Mouse (Mus musculus): ENCODE results near the gene Slc41a2. TPM values are rescaled to one million over a fixed set of nuclear protein-coding genes. Genes with fewer than 3 reads are reported as not detected.

Gene Slc41a2
- total and polyA plus RNA-seq, 3 experiments = 0.17 TPM; not detected in 2

- in situ Hi-C loops (cut with MboI; ENCODE audit: low pct_ligation_motif_present, low pct_unique_long_range_greater_than_20kb, low sequenced_read_pairs) (no loop called here), dilution Hi-C loops (cut with MboI; ENCODE audit: extremely low pct_ligation_motif_present, extremely low pct_unique_long_range_greater_than_20kb, low sequenced_read_pairs) (no loop called here)
- no peak for DNase-seq (ENCODE audit: extremely low read depth)
- Histone ChIP-seq H3K9ac (ENCODE audit: insufficient read depth, low read depth) (no peak overlapping the region), H3K9me3 (replicated peaks; ENCODE audit: low read length) (peaks cover 31% of the 10 kb centered on the region), H3K36me3 (replicated peaks in 1 of 2; ENCODE audit: control insufficient read depth in 1 of 2, insufficient read depth in 1 of 2, low read length in 1 of 2) (peaks cover 19 to 50% of the 10 kb centered on the region in 2 experiments), H3K4me2 (ENCODE audit: insufficient read depth, low read depth, poor library complexity, severe bottlenecking) (no peak overlapping the region), H3K79me2 (replicated peaks; ENCODE audit: control insufficient read depth, extremely low read depth, insufficient read depth, poor library complexity, severe bottlenecking) (no peaks in the 10 kb centered on the region), H3K4me3 (replicated peaks in 1 of 3; ENCODE audit: low read depth in 2 of 3, low read length in 2 of 3, poor library complexity in 1 of 3) (no peak overlapping the region), H3K4me1 (ENCODE audit: control insufficient read depth in 1 of 2, insufficient read depth in 2 of 2) (peaks cover 5 to 46% of the 10 kb centered on the region in 2 experiments; a peak in 3 of 4 replicates), H3K27me3 (replicated peaks) (no peaks in the 10 kb centered on the region), H3K27ac (ENCODE audit: insufficient read depth, low read depth) (no peak overlapping the region)
- TF ChIP-seq ELF1 (IDR thresholded peaks at IDR 0.05; ENCODE audit: low read depth, low read length) (no peak), CTCF (conservative IDR thresholded peaks at IDR 0.05 in 1 of 2, IDR thresholded peaks at IDR 0.05 in 1 of 2; ENCODE audit: low read depth in 2 of 2, low read length in 2 of 2) (peak in 1 of 2 experiments; percentile 24; a peak in 1 of 4 replicates), SMC3 (IDR thresholded peaks at IDR 0.05; ENCODE audit: low read depth, low read length) (peak; percentile 34; the same call in 1 of the 2 replicates), RAD21 (IDR thresholded peaks at IDR 0.05; ENCODE audit: low read depth, low read length) (peak; percentile 13), ETS1 (conservative IDR thresholded peaks at IDR 0.05; ENCODE audit: low read depth, low read length) (no peak), RCOR1 (conservative IDR thresholded peaks at IDR 0.05; ENCODE audit: low read depth, low read length) (no peak), NRF1 (IDR thresholded peaks at IDR 0.05; ENCODE audit: low read depth, low read length) (no peak), CHD2 (IDR thresholded peaks at IDR 0.05; ENCODE audit: low read length) (no peak)
Observed at GRCm38 (mm10) chr10:83382528-83382927, 44.8 kb upstream of the Slc41a2 start.

DNA sequence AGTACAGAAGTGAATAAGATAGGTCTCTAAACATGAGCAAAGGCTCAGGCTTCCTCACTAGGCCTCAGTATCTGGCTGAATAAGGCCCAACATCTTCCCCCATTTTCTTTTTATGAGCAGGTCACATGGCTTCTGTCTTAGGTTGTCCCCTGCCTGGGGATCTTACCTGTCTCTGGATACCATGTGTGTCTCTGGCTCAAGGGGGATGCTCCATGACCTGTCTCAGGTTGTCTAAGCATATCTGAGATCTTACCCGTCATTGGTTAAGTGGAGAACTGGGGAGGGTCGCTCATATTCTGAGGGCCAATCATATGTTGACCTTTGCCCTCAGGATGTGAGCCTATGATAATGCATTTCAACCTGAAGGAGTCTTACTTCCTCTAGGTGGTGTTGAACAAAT lies 42.8 kb upstream of the Slc41a2 start:
- no peak for DNase-seq (ENCODE audit: extremely low read depth)
- in situ Hi-C loops (cut with MboI; ENCODE audit: low pct_ligation_motif_present, low pct_unique_long_range_greater_than_20kb, low sequenced_read_pairs) = no loop called here

More for the DNA sequence above, 42.8 kb upstream of the Slc41a2 start:
- Histone ChIP-seq H3K9me3 (replicated peaks; ENCODE audit: low read length) (peaks cover 29% of the 10 kb centered on the region), H3K4me1 (ENCODE audit: control insufficient read depth in 1 of 2, insufficient read depth in 2 of 2) (peaks cover 8 to 54% of the 10 kb centered on the region in 2 experiments; a peak in 3 of 4 replicates), H3K79me2 (replicated peaks; ENCODE audit: control insufficient read depth, extremely low read depth, insufficient read depth, poor library complexity, severe bottlenecking) (no peaks in the 10 kb centered on the region), H3K27me3 (replicated peaks) (no peaks in the 10 kb centered on the region), H3K4me3 (replicated peaks in 1 of 3; ENCODE audit: low read depth in 2 of 3, low read length in 2 of 3, poor library complexity in 1 of 3) (no peak overlapping the region), H3K36me3 (replicated peaks in 1 of 2; ENCODE audit: control insufficient read depth in 1 of 2, insufficient read depth in 1 of 2, low read length in 1 of 2) (peaks cover 25 to 59% of the 10 kb centered on the region in 2 experiments), H3K9ac (ENCODE audit: insufficient read depth, low read depth) (no peak overlapping the region), H3K27ac (ENCODE audit: insufficient read depth, low read depth) (no peak overlapping the region), H3K4me2 (ENCODE audit: insufficient read depth, low read depth, poor library complexity, severe bottlenecking) (no peak overlapping the region)
- dilution Hi-C loops (cut with MboI; ENCODE audit: extremely low pct_ligation_motif_present, extremely low pct_unique_long_range_greater_than_20kb, low sequenced_read_pairs) = no loop called here
- no peak for TF ChIP-seq IRF4 (IDR thresholded peaks at IDR 0.05; ENCODE audit: low read depth, low read length)
- no peak for TF ChIP-seq BHLHE40 (IDR thresholded peaks at IDR 0.05; ENCODE audit: low read depth, low read length)
- TF ChIP-seq ZNF384 (IDR thresholded peaks at IDR 0.05; ENCODE audit: low read depth, low read length) = no peak
- no peak for TF ChIP-seq SMC3 (IDR thresholded peaks at IDR 0.05; ENCODE audit: low read depth, low read length)
- no peak for TF ChIP-seq PAX5 (IDR thresholded peaks at IDR 0.05; ENCODE audit: low read length)
- TF ChIP-seq RCOR1 (conservative IDR thresholded peaks at IDR 0.05; ENCODE audit: low read depth, low read length) = no peak
- no peak for TF ChIP-seq KAT2A (IDR thresholded peaks at IDR 0.05; ENCODE audit: insufficient replicate concordance, low read length)
- no peak for TF ChIP-seq CHD2 (IDR thresholded peaks at IDR 0.05; ENCODE audit: low read length)
- TF ChIP-seq MEF2A (IDR thresholded peaks at IDR 0.05; ENCODE audit: borderline replicate concordance, low read depth, low read length) = no peak
- no peak for TF ChIP-seq ZC3H11A (IDR thresholded peaks at IDR 0.05; ENCODE audit: low read depth, low read length)
- TF ChIP-seq TCF12 (IDR thresholded peaks at IDR 0.05; ENCODE audit: low read depth, low read length) = no peak
- TF ChIP-seq MAZ (IDR thresholded peaks at IDR 0.05; ENCODE audit: low read depth, low read length) = no peak

Measured in CH12.LX (cell line).